Mouse (Mus musculus) midbrain, embryonic 14.5 days (tissue): ENCODE measurements around the gene Fhit. TPM values are rescaled to one million over a fixed set of nuclear protein-coding genes. Genes with fewer than 3 reads are reported as not detected.

Experiments
- ATAC-seq: fragments of 200-750 bp; cut with Nextera tagmentation; 2 replicates; pipeline ENCODE4 v1.8.0; 2017; ENCODE audit warnings: moderate number of reproducible peaks, moderate library complexity; ENCODE audit not compliant: low FRiP score, low TSS enrichment
- DNase-seq: peaks from one replicate; pipeline ENCODE4 v3.0.0-alpha.2; 2015
- H3K27ac ChIP-seq: fragments of 300-500 bp; sonication (generic); replicated peaks from 2 replicates; pipeline ENCODE4 v1.5.1; 2014; ENCODE audit warnings: mild to moderate bottlenecking, low read depth, low read length, moderate library complexity
- H3K27me3 ChIP-seq: fragments of 300-500 bp; sonication (generic); 2 replicates; pipeline ENCODE4 v1.6.1; 2014; ENCODE audit warnings: low read length, control low read depth, mixed read lengths; ENCODE audit not compliant: control insufficient read depth, insufficient read depth
- H3K36me3 ChIP-seq: fragments of 300-500 bp; sonication (generic); 2 replicates; pipeline ENCODE4 v1.6.1; 2014; ENCODE audit warnings: low read length, control low read depth; ENCODE audit not compliant: control insufficient read depth, insufficient read depth
- H3K4me1 ChIP-seq: fragments of 300-500 bp; sonication (generic); 2 replicates; pipeline ENCODE4 v1.6.1; 2014; ENCODE audit warnings: mild to moderate bottlenecking, antibody characterized with exemption, low read length, control low read depth; ENCODE audit not compliant: control insufficient read depth, insufficient read depth
- H3K4me2 ChIP-seq: fragments of 300-500 bp; sonication (generic); 2 replicates; pipeline ENCODE4 v1.6.1; 2014; ENCODE audit warnings: mild to moderate bottlenecking, low read length, moderate library complexity
- H3K4me3 ChIP-seq: fragments of 300-500 bp; sonication (generic); replicated peaks from 2 replicates; pipeline ENCODE4 v1.5.1; 2014; ENCODE audit warnings: low read depth, low read length
- H3K9ac ChIP-seq: fragments of 300-500 bp; sonication (generic); replicated peaks from 2 replicates; pipeline ENCODE4 v1.6.1; 2014; ENCODE audit warnings: mild to moderate bottlenecking, low read length, moderate library complexity
- H3K9me3 ChIP-seq: fragments of 300-500 bp; sonication (generic); 2 replicates; pipeline ENCODE4 v1.6.1; 2016; ENCODE audit warnings: low read length, control low read depth, mixed read lengths; ENCODE audit not compliant: control insufficient read depth
- WGBS: fragments of 180-500 bp; shearing (Covaris S2); extraction: QIAGEN DNeasy Blood & Tissue Kit; methylation state at CpG from one replicate; pipeline ENCODE4 v1.1.7; 2014; 5-methylcytosine and 5-hydroxymethylcytosine counted together
- polyA plus RNA-seq: library from polyadenylated mRNA; unstranded; fragments of >200 nt; fragmentation: Nextera tagmentation; extraction: Ambion mirVana; gene quantifications from 2 replicates; pipeline ENCODE4 v1.2.1, GENCODE M21; 2014

The Fhit gene
- polyA plus RNA-seq, 1 experiment from 2014 or later, result 10.6 TPM

- Histone ChIP-seq H3K36me3 (no peaks in the 10 kb centered on the region), H3K4me2 (no peak overlapping the region), H3K9ac (no peak overlapping the region), H3K27me3 (no peaks in the 10 kb centered on the region), H3K4me1 (no peaks in the 10 kb centered on the region), H3K9me3 (no peaks in the 10 kb centered on the region), H3K27ac (no peak overlapping the region), H3K4me3 (no peak overlapping the region)
- no peak for ATAC-seq
- DNase-seq, result no peak
- WGBS, result 92% methylated on average over 6 of the region's 6 CpGs
Observed at GRCm38 (mm10) chr14:11132637-11133474, 29.0 kb downstream of the Fhit start.

- Histone ChIP-seq H3K4me1 (no peaks in the 10 kb centered on the region), H3K4me2 (no peak overlapping the region), H3K9ac (no peak overlapping the region), H3K4me3 (no peak overlapping the region), H3K27ac (no peak overlapping the region), H3K36me3 (no peaks in the 10 kb centered on the region), H3K9me3 (no peaks in the 10 kb centered on the region), H3K27me3 (no peaks in the 10 kb centered on the region)
- WGBS, result 75% methylated on average over 11 of the region's 11 CpGs
- peak; percentile 8 for DNase-seq
- no peak for ATAC-seq
Observed at GRCm38 (mm10) chr14:11125096-11125495, 36.7 kb downstream of the Fhit start.

- Histone ChIP-seq H3K4me2 (no peak overlapping the region), H3K9me3 (no peaks in the 10 kb centered on the region), H3K27me3 (no peaks in the 10 kb centered on the region), H3K4me1 (no peaks in the 10 kb centered on the region), H3K27ac (no peak overlapping the region), H3K4me3 (no peak overlapping the region), H3K9ac (no peak overlapping the region), H3K36me3 (no peaks in the 10 kb centered on the region)
- WGBS, result 90% methylated on average over 6 of the region's 6 CpGs
- no peak for ATAC-seq
- DNase-seq, result no peak
Observed at GRCm38 (mm10) chr14:11119076-11119475, 42.8 kb downstream of the Fhit start.

- Histone ChIP-seq H3K9ac (no peak overlapping the region), H3K27ac (no peak overlapping the region), H3K9me3 (no peaks in the 10 kb centered on the region), H3K4me2 (no peak overlapping the region), H3K4me3 (no peak overlapping the region), H3K36me3 (no peaks in the 10 kb centered on the region), H3K27me3 (no peaks in the 10 kb centered on the region), H3K4me1 (peaks cover 20% of the 10 kb centered on the region; the same call in 1 of the 2 replicates)
- no peak for ATAC-seq
- 87% methylated on average over 3 of the region's 3 CpGs for WGBS
- DNase-seq, result no peak
Observed at GRCm38 (mm10) chr14:11085596-11085995, 76.2 kb downstream of the Fhit start.

GRCm38 (mm10) chr14:11083946-11084345 is 77.9 kb downstream of the Fhit start:
- peak; percentile 76 for DNase-seq
- peak overlapping the region; percentile 19 for H3K4me2 ChIP-seq

GRCm38 (mm10) chr14:11083462-11083861 is 78.4 kb downstream of the Fhit start:
- no peak overlapping the region for H3K9ac ChIP-seq
- H3K27ac ChIP-seq, result peak overlapping the region; percentile 63
- no peaks in the 10 kb centered on the region for H3K9me3 ChIP-seq
- H3K4me1 ChIP-seq, result peaks cover 20% of the 10 kb centered on the region; the same call in 1 of the 2 replicates
- peak overlapping the region; percentile 19 for H3K4me2 ChIP-seq
- DNase-seq (peak; percentile 87), ATAC-seq (peak; percentile 83; the same call in 1 of the 2 replicates)
- H3K4me3 ChIP-seq, result no peak overlapping the region
- 10% methylated on average over 5 of the region's 5 CpGs for WGBS
- H3K36me3 ChIP-seq, result no peaks in the 10 kb centered on the region
- no peaks in the 10 kb centered on the region for H3K27me3 ChIP-seq

More at GRCm38 (mm10) chr14:11083946-11084345, 77.9 kb downstream of the Fhit start:
- 11% methylated on average over 3 of the region's 3 CpGs for WGBS
- H3K4me3 ChIP-seq, result no peak overlapping the region
- H3K27ac ChIP-seq, result peak overlapping the region; percentile 63
- peak; percentile 83 for ATAC-seq
- H3K9ac ChIP-seq, result no peak overlapping the region
- peaks cover 20% of the 10 kb centered on the region; the same call in 1 of the 2 replicates for H3K4me1 ChIP-seq
- H3K36me3 ChIP-seq, result no peaks in the 10 kb centered on the region
- no peaks in the 10 kb centered on the region for H3K27me3 ChIP-seq
- H3K9me3 ChIP-seq, result no peaks in the 10 kb centered on the region

GRCm38 (mm10) chr14:11063594-11063993 is 98.2 kb downstream of the Fhit start:
- Histone ChIP-seq H3K4me2 (no peak overlapping the region), H3K4me1 (no peaks in the 10 kb centered on the region), H3K36me3 (no peaks in the 10 kb centered on the region), H3K9ac (no peak overlapping the region), H3K27ac (no peak overlapping the region), H3K9me3 (no peaks in the 10 kb centered on the region), H3K4me3 (no peak overlapping the region), H3K27me3 (no peaks in the 10 kb centered on the region)
- ATAC-seq (no peak), DNase-seq (no peak)
- 17% methylated on average over 2 of the region's 2 CpGs for WGBS

- Histone ChIP-seq H3K9me3 (no peaks in the 10 kb centered on the region), H3K27me3 (no peaks in the 10 kb centered on the region), H3K27ac (no peak overlapping the region), H3K4me1 (no peaks in the 10 kb centered on the region), H3K9ac (no peak overlapping the region), H3K4me3 (no peak overlapping the region), H3K36me3 (no peaks in the 10 kb centered on the region), H3K4me2 (no peak overlapping the region)
- ATAC-seq, result no peak
- no peak for DNase-seq
Observed at GRCm38 (mm10) chr14:11060221-11060620, 101.6 kb downstream of the Fhit start.
